Mouse (Mus musculus) mouse trophoblast stem cell (cell line): ENCODE results near the gene Aqp7.

Experiments used
- in situ Hi-C, 2 experiments: fragments of 300-500 bp; cut with MseI, MboI; formaldehyde crosslinking; loops; 2 replicates in 1 of 2; 3 replicates in 1 of 2; pipeline ENCODE4 v1.15.1; 2025

The Aqp7 gene

GRCm38 (mm10) chr4:41063351-41063750 is 15.4 kb upstream of the Aqp7 start:
- in situ Hi-C loops: no loop called here

GRCm38 (mm10) chr4:41057361-41057760 is 9.4 kb upstream of the Aqp7 start:
- in situ Hi-C loops: no loop called here

- in situ Hi-C loops: no loop called here
These were observed 8.9 kb upstream of the Aqp7 start for GRCm38 (mm10) chr4:41056742-41057332.

GRCm38 (mm10) chr4:41056253-41056652 is 8.3 kb upstream of the Aqp7 start:
- in situ Hi-C loops: no loop called here

- in situ Hi-C loops: no loop called here
These were observed 7.2 kb upstream of the Aqp7 start for GRCm38 (mm10) chr4:41055111-41055510.

GRCm38 (mm10) chr4:41051781-41052180 is 3.8 kb upstream of the Aqp7 start:
- in situ Hi-C loops: loop anchor here (5.0 kb wide), 1 partner anchor 66 kb away; no protein-coding TSS in a partner anchor

- in situ Hi-C loops: loop anchor here (5.0 kb wide), 1 partner anchor 66 kb away; no protein-coding TSS in a partner anchor
These were observed 3.1 kb upstream of the Aqp7 start for GRCm38 (mm10) chr4:41050726-41051675.

- in situ Hi-C loops: no loop called here
These were observed 987 bp upstream of the Aqp7 start for GRCm38 (mm10) chr4:41048926-41049325.

- in situ Hi-C loops: no loop called here
These were observed 1.6 kb downstream of the Aqp7 start for GRCm38 (mm10) chr4:41046254-41046795.

GRCm38 (mm10) chr4:41045288-41045687 is 2.7 kb downstream of the Aqp7 start:
- in situ Hi-C loops: no loop called here

GRCm38 (mm10) chr4:41043961-41044360 is 4.0 kb downstream of the Aqp7 start:
- in situ Hi-C loops: no loop called here

- in situ Hi-C loops: no loop called here
These were observed 5.1 kb downstream of the Aqp7 start for GRCm38 (mm10) chr4:41042880-41043279.

- in situ Hi-C loops: no loop called here
These were observed 7.0 kb downstream of the Aqp7 start for GRCm38 (mm10) chr4:41040983-41041382.

GRCm38 (mm10) chr4:41037942-41038341 is 10.0 kb downstream of the Aqp7 start:
- in situ Hi-C loops: no loop called here

- in situ Hi-C loops: no loop called here
These were observed 16.7 kb downstream of the Aqp7 start for GRCm38 (mm10) chr4:41031242-41031641.

GRCm38 (mm10) chr4:41029372-41029771 is 18.6 kb downstream of the Aqp7 start:
- in situ Hi-C loops: no loop called here

GRCm38 (mm10) chr4:41028272-41028671 is 19.7 kb downstream of the Aqp7 start:
- in situ Hi-C loops: no loop called here

- in situ Hi-C loops: no loop called here
These were observed 20.1 kb downstream of the Aqp7 start for GRCm38 (mm10) chr4:41027872-41028271.

- in situ Hi-C loops: no loop called here
These were observed 21.7 kb downstream of the Aqp7 start for GRCm38 (mm10) chr4:41026086-41026787.

GRCm38 (mm10) chr4:41021094-41021493 is 26.8 kb downstream of the Aqp7 start:
- in situ Hi-C loops: no loop called here

GRCm38 (mm10) chr4:41015798-41016197 is 32.1 kb downstream of the Aqp7 start:
- in situ Hi-C loops: no loop called here

- in situ Hi-C loops: no loop called here
These were observed 34.6 kb downstream of the Aqp7 start for GRCm38 (mm10) chr4:41013351-41013750.
